Mouse (Mus musculus) CD4-positive, CD25-positive, alpha-beta regulatory T cell, adult 2 months (primary cell): ENCODE measurements around the gene Nubp2.

Experiments
- DNase-seq: peaks from one replicate; pipeline ENCODE4 v3.0.0-alpha.2; 2012; ENCODE audit warnings: low read depth, low spot score

Gene Nubp2

GRCm38 (mm10) chr17:24861785-24862184 is 24.4 kb downstream of the Nubp2 start:
- DNase-seq: no peak

- DNase-seq: no peak
Observed at GRCm38 (mm10) chr17:24860076-24860475, 26.1 kb downstream of the Nubp2 start.

GRCm38 (mm10) chr17:24858967-24859366 is 27.2 kb downstream of the Nubp2 start:
- DNase-seq: no peak

- no peak for DNase-seq
Observed at GRCm38 (mm10) chr17:24857831-24858470, 28.2 kb downstream of the Nubp2 start.

GRCm38 (mm10) chr17:24856589-24856988 is 29.6 kb downstream of the Nubp2 start:
- no peak for DNase-seq

GRCm38 (mm10) chr17:24855838-24856464 is 30.2 kb downstream of the Nubp2 start:
- DNase-seq: no peak

GRCm38 (mm10) chr17:24851381-24852125 is 34.6 kb downstream of the Nubp2 start:
- no peak for DNase-seq

- no peak for DNase-seq
Observed at GRCm38 (mm10) chr17:24850773-24851127, 35.4 kb downstream of the Nubp2 start.

GRCm38 (mm10) chr17:24850065-24850772 is 35.9 kb downstream of the Nubp2 start, which contains the start of gene Fahd1:
Gene Fahd1 (minus strand): TSS chr17:24850364.
- DNase-seq: peak; percentile 98

GRCm38 (mm10) chr17:24849733-24850064 is 36.5 kb downstream of the Nubp2 start:
- no peak for DNase-seq

GRCm38 (mm10) chr17:24848600-24849031 is 37.5 kb downstream of the Nubp2 start:
- DNase-seq: no peak

GRCm38 (mm10) chr17:24847386-24847785 is 38.8 kb downstream of the Nubp2 start:
- no peak for DNase-seq

GRCm38 (mm10) chr17:24844525-24844924 is 41.6 kb downstream of the Nubp2 start:
- no peak for DNase-seq

GRCm38 (mm10) chr17:24842631-24843030 is 43.5 kb downstream of the Nubp2 start:
- no peak for DNase-seq

GRCm38 (mm10) chr17:24841133-24841532 is 45.0 kb downstream of the Nubp2 start:
- peak; percentile 71 for DNase-seq

GRCm38 (mm10) chr17:24840341-24840740 is 45.8 kb downstream of the Nubp2 start:
- no peak for DNase-seq

- DNase-seq: no peak
Observed at GRCm38 (mm10) chr17:24839842-24840241, 46.3 kb downstream of the Nubp2 start, which contains the start of gene Hagh. Gene Hagh (plus strand): TSS chr17:24840143.
